Mouse (Mus musculus): ENCODE measurements around the gene Cdk9. TPM values are rescaled to one million over a fixed set of nuclear protein-coding genes. Genes with fewer than 3 reads are reported as not detected.

The Cdk9 gene
- polyA plus RNA-seq, 1 experiment from 2014 or later, result 130 TPM

GRCm38 (mm10) chr2:32712586-32712933 is 316 bp downstream of the Cdk9 start:
- peak overlapping the region; percentile 97 for H3K27ac ChIP-seq (replicated peaks)
- peak; percentile 97 for DNase-seq (ENCODE audit: low spot score)
- no peaks in the 10 kb centered on the region for H3K27me3 ChIP-seq (replicated peaks; ENCODE audit: low read depth, poor library complexity, severe bottlenecking)
- under 1% methylated on average over 44 of the region's 44 CpGs for WGBS
- H3K9me3 ChIP-seq, result no peaks in the 10 kb centered on the region
- H3K4me3 ChIP-seq, result peak overlapping the region; percentile 90
- H3K4me1 ChIP-seq, result peaks cover 45% of the 10 kb centered on the region
- H3K36me3 ChIP-seq (replicated peaks), result peaks cover 40% of the 10 kb centered on the region

- peak; percentile 78 for DNase-seq (ENCODE audit: low spot score)
- H3K27me3 ChIP-seq (replicated peaks; ENCODE audit: low read depth, poor library complexity, severe bottlenecking), result no peaks in the 10 kb centered on the region
- H3K27ac ChIP-seq (replicated peaks), result peak overlapping the region; percentile 97
- H3K9me3 ChIP-seq, result no peaks in the 10 kb centered on the region
- peaks cover 45% of the 10 kb centered on the region for H3K4me1 ChIP-seq
- H3K36me3 ChIP-seq (replicated peaks), result peaks cover 44% of the 10 kb centered on the region
- H3K4me3 ChIP-seq, result peak overlapping the region; percentile 90
- WGBS, result under 1% methylated on average over 41 of the region's 41 CpGs
These were observed 746 bp downstream of the Cdk9 start for GRCm38 (mm10) chr2:32712108-32712551.

- 31% methylated on average over 9 of the region's 9 CpGs for WGBS
- Histone ChIP-seq H3K27ac (replicated peaks) (peak overlapping the region; percentile 97), H3K4me3 (peak overlapping the region; percentile 90), H3K36me3 (replicated peaks) (peaks cover 51% of the 10 kb centered on the region), H3K4me1 (peaks cover 45% of the 10 kb centered on the region), H3K9me3 (no peaks in the 10 kb centered on the region), H3K27me3 (replicated peaks; ENCODE audit: low read depth, poor library complexity, severe bottlenecking) (no peaks in the 10 kb centered on the region)
- DNase-seq (ENCODE audit: low spot score), result no peak
These were observed 1.4 kb downstream of the Cdk9 start for GRCm38 (mm10) chr2:32711301-32712056.

- 85% methylated on average over 5 of the region's 5 CpGs for WGBS
- Histone ChIP-seq H3K27me3 (replicated peaks; ENCODE audit: low read depth, poor library complexity, severe bottlenecking) (no peaks in the 10 kb centered on the region), H3K27ac (replicated peaks) (no peak overlapping the region), H3K4me3 (no peak overlapping the region), H3K9me3 (no peaks in the 10 kb centered on the region), H3K36me3 (replicated peaks) (peaks cover 62% of the 10 kb centered on the region), H3K4me1 (peaks cover 45% of the 10 kb centered on the region)
- DNase-seq (ENCODE audit: low spot score), result no peak
These were observed 2.5 kb downstream of the Cdk9 start for GRCm38 (mm10) chr2:32710425-32710824.

- Histone ChIP-seq H3K4me3 (0 out of 2 replicates have a peak overlapping the region, but pooled peaks have one; percentile 15), H3K4me1 (peaks cover 37% of the 10 kb centered on the region), H3K9me3 (no peaks in the 10 kb centered on the region), H3K27ac (replicated peaks) (no peak overlapping the region), H3K27me3 (replicated peaks; ENCODE audit: low read depth, poor library complexity, severe bottlenecking) (no peaks in the 10 kb centered on the region), H3K36me3 (replicated peaks) (peaks cover 69% of the 10 kb centered on the region)
- no peak for DNase-seq (ENCODE audit: low spot score)
- WGBS, result 96% methylated on average over 20 of the region's 20 CpGs
These were observed 3.2 kb downstream of the Cdk9 start for GRCm38 (mm10) chr2:32709521-32710137.

GRCm38 (mm10) chr2:32708643-32709042 is 4.2 kb downstream of the Cdk9 start:
- Histone ChIP-seq H3K27me3 (replicated peaks; ENCODE audit: low read depth, poor library complexity, severe bottlenecking) (no peaks in the 10 kb centered on the region), H3K36me3 (replicated peaks) (peaks cover 79% of the 10 kb centered on the region), H3K27ac (replicated peaks) (no peak overlapping the region), H3K4me1 (peaks cover 27% of the 10 kb centered on the region), H3K4me3 (no peak overlapping the region), H3K9me3 (no peaks in the 10 kb centered on the region)
- WGBS, result 46% methylated on average over 3 of the region's 3 CpGs
- peak; percentile 82 for DNase-seq (ENCODE audit: low spot score)

GRCm38 (mm10) chr2:32706971-32707370 is 5.9 kb downstream of the Cdk9 start:
- Histone ChIP-seq H3K9me3 (no peaks in the 10 kb centered on the region), H3K4me3 (no peak overlapping the region), H3K27me3 (replicated peaks; ENCODE audit: low read depth, poor library complexity, severe bottlenecking) (no peaks in the 10 kb centered on the region), H3K36me3 (replicated peaks) (peaks cover 96% of the 10 kb centered on the region), H3K27ac (replicated peaks) (no peak overlapping the region), H3K4me1 (peaks cover 16% of the 10 kb centered on the region)
- 94% methylated on average over 6 of the region's 6 CpGs for WGBS
- no peak for DNase-seq (ENCODE audit: low spot score)

GRCm38 (mm10) chr2:32705018-32705417 is 7.9 kb downstream of the Cdk9 start:
- Histone ChIP-seq H3K4me1 (peaks cover 6% of the 10 kb centered on the region; the same call in 1 of the 2 replicates), H3K4me3 (no peak overlapping the region), H3K36me3 (replicated peaks) (peaks cover 84% of the 10 kb centered on the region), H3K27me3 (replicated peaks; ENCODE audit: low read depth, poor library complexity, severe bottlenecking) (no peaks in the 10 kb centered on the region), H3K27ac (replicated peaks) (no peak overlapping the region), H3K9me3 (no peaks in the 10 kb centered on the region)
- no peak for DNase-seq (ENCODE audit: low spot score)
- WGBS, result 89% methylated on average over 7 of the region's 7 CpGs

GRCm38 (mm10) chr2:32704021-32704421 is 8.9 kb downstream of the Cdk9 start, which contains the start of gene Fpgs:
Fpgs (minus strand) TSS chr2:32704145.
- H3K9me3 ChIP-seq, result no peaks in the 10 kb centered on the region
- H3K36me3 ChIP-seq (replicated peaks), result peaks cover 74% of the 10 kb centered on the region
- 85% methylated on average over 2 of the region's 2 CpGs for WGBS
- H3K27ac ChIP-seq (replicated peaks), result no peak within 1 kb of the TSS
- H3K27me3 ChIP-seq (replicated peaks; ENCODE audit: low read depth, poor library complexity, severe bottlenecking), result no peaks in the 10 kb centered on the region
- H3K4me3 ChIP-seq, result no peak within 1 kb of the TSS
- no peak for DNase-seq (ENCODE audit: low spot score)
- no peaks in the 10 kb centered on the region for H3K4me1 ChIP-seq

GRCm38 (mm10) chr2:32703046-32703445 is 9.8 kb downstream of the Cdk9 start:
- H3K4me1 ChIP-seq, result no peaks in the 10 kb centered on the region; the same call in 1 of the 2 replicates
- no peak for DNase-seq (ENCODE audit: low spot score)
- peaks cover 65% of the 10 kb centered on the region for H3K36me3 ChIP-seq (replicated peaks)
- no peak overlapping the region for H3K4me3 ChIP-seq
- no peak overlapping the region for H3K27ac ChIP-seq (replicated peaks)
- no peaks in the 10 kb centered on the region for H3K9me3 ChIP-seq
- 96% methylated on average over 8 of the region's 8 CpGs for WGBS
- H3K27me3 ChIP-seq (replicated peaks; ENCODE audit: low read depth, poor library complexity, severe bottlenecking), result no peaks in the 10 kb centered on the region

GRCm38 (mm10) chr2:32700966-32701743 is 11.7 kb downstream of the Cdk9 start:
- Histone ChIP-seq H3K4me3 (no peak overlapping the region), H3K27ac (replicated peaks) (0 out of 2 replicates have a peak overlapping the region, but pooled peaks have one; percentile 24), H3K4me1 (peaks cover 4% of the 10 kb centered on the region), H3K36me3 (replicated peaks) (peaks cover 46% of the 10 kb centered on the region), H3K9me3 (no peaks in the 10 kb centered on the region), H3K27me3 (replicated peaks; ENCODE audit: low read depth, poor library complexity, severe bottlenecking) (no peaks in the 10 kb centered on the region)
- WGBS, result 88% methylated on average over 14 of the region's 14 CpGs
- no peak for DNase-seq (ENCODE audit: low spot score)

GRCm38 (mm10) chr2:32699680-32700079 is 13.2 kb downstream of the Cdk9 start:
- Histone ChIP-seq H3K4me3 (no peak overlapping the region), H3K27me3 (replicated peaks; ENCODE audit: low read depth, poor library complexity, severe bottlenecking) (no peaks in the 10 kb centered on the region), H3K4me1 (peaks cover 4% of the 10 kb centered on the region), H3K36me3 (replicated peaks) (peaks cover 31% of the 10 kb centered on the region), H3K9me3 (no peaks in the 10 kb centered on the region), H3K27ac (replicated peaks) (no peak overlapping the region)
- DNase-seq (ENCODE audit: low spot score), result no peak
- 83% methylated on average over 6 of the region's 6 CpGs for WGBS

Measured in embryonic facial prominence, embryonic 10.5 days (tissue).